Mouse (Mus musculus): Measurements from ENCODE around the gene Uba52.
"Not testable (repeated sequence)": the region's sequence is repeated elsewhere in the genome, so short reads cannot be mapped to it uniquely, and the experiment has no call there.

GRCm38 (mm10) chr8:70511174-70511573, 573 bp upstream of the Uba52 start:
- not testable (repeated sequence) for TF ChIP-seq POLR2A (IDR thresholded peaks at IDR 0.05; ENCODE audit: extremely low read depth, insufficient read depth, low read length); CTCF (IDR thresholded peaks at IDR 0.05; ENCODE audit: low read depth, low read length)

All from liver, adult 2 months (tissue).